Mouse (Mus musculus): ENCODE measurements around the gene Blzf1. TPM values are rescaled to one million over a fixed set of nuclear protein-coding genes. Genes with fewer than 3 reads are reported as not detected.

Blzf1 gene
- total RNA-seq, 2 experiments from 2014 or later: 26.2 to 28.5 TPM

- DNase-seq (ENCODE audit: low spot score in 2 of 2): no peak
- intact Hi-C loops (cut with DNase I): no loop called here
Observed at GRCm38 (mm10) chr1:164247971-164248370, 59.3 kb downstream of the Blzf1 start.

DNA sequence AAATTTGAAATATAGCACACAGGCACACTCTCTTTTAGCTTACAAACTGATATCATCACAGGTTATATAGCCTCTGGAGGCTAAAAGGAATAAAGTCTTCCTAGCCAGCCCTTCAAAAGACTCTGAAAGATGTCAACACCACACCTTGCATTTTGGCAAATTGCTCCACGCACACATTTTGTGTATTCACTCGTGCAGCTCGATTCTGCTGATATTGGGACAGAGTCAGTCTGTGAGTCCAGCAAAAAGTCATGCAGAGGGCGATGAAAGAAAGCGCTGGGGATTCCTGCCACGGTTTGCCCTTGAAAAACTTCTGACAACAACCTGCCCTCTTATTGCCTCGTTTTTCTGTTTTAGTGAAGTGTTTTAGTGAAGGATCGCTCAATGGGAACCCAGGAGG, 59.8 kb downstream of the Blzf1 start:
- intact Hi-C loops (cut with DNase I): no loop called here
- no peak for DNase-seq (ENCODE audit: low spot score in 2 of 2)

DNA sequence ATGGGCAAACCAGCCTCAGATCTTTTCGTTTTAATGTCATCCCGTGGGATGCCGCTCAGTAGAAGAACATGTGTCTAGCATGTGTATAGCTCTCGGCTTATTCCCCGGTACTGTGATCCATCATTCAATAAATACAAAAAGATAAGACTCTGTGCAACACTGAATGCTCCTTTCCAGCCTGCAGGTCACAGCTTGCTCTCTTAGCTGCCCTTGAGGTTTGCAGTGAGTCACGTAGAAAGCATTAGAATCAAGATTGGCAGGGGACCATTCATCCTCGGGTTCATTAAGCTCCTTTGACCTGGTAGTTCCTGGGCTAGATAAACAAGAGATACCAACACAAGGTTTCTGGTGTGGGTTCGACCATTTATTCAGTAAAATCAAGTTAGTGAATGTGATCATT, 64.5 kb downstream of the Blzf1 start:
- intact Hi-C loops (cut with DNase I): no loop called here

GRCm38 (mm10) chr1:164241494-164241893, 65.8 kb downstream of the Blzf1 start:
- intact Hi-C loops (cut with DNase I): no loop called here
- no peak for DNase-seq (ENCODE audit: low spot score in 2 of 2)

More for the DNA sequence above, 64.5 kb downstream of the Blzf1 start:
- no peak for DNase-seq (ENCODE audit: low spot score in 2 of 2)

Other genes starting within 250 kb of the Blzf1 start
- gene Sell, start 245.5 kb downstream of the Blzf1 start, total RNA-seq (2021): under 1 TPM in 1 of 2 experiments, not detected in 1; 0.18 TPM
- not detected for gene Selp, start 192.2 kb downstream of the Blzf1 start, total RNA-seq (2021)
- 1 to 10 TPM in 1 of 2 experiments, under 1 TPM in 1; 0.94 to 1.1 TPM for gene F5, start 155.7 kb downstream of the Blzf1 start, total RNA-seq (2021)
- gene Slc19a2, start 58.4 kb downstream of the Blzf1 start, total RNA-seq (2021): 10 to 100 TPM; 12.2 to 13.2 TPM
- 10 to 100 TPM; 21.6 to 22.5 TPM for gene Ccdc181, start 31.9 kb downstream of the Blzf1 start, total RNA-seq (2021)
- 10 to 100 TPM; 22.4 to 24.7 TPM for gene Nme7, start 3.4 kb downstream of the Blzf1 start, total RNA-seq (2021)
- 1,000 to 10,000 TPM; 1,756 to 1,769 TPM for gene Atp1b1, start 150.9 kb upstream of the Blzf1 start, total RNA-seq (2021)

All from left cerebral cortex, postnatal 25 days (tissue).